Mouse (Mus musculus) c-Kit-positive CD71-positive TER-119-positive erythroid progenitor cells, embryonic 14.5 days (primary cell): ENCODE data around the gene Med13l.

Experiments used
- DNase-seq: peaks from one replicate; pipeline ENCODE4 v3.0.0-alpha.2; 2013; ENCODE audit warnings: low spot score

The Med13l gene

DNA sequence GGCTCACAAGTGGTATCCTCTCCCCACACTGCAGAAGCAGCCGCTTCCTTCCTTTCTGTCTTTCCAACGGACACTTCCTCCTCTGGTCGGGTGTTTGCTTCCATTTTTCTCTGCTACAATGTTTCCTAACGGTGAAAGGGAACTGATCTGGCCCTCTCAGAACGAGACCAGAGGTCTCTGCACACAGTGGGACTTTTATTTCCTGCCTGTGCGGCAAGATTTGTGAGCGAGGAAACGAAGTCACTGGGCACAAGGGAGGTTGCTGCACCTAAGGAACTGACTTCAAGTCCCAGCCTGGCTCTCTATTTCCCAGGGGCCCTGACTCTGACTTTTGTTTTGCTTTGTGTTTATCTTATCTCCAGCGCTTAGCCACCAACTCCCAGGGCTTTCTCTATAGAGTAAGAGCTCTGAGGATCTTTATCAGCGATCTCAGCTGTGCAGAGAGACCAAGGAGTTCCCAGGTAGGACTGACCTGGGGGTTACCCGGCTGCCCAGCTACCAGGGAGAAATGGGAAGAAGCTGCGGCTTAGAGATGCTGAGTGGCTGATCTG is 4.0 kb upstream of the Med13l start:
- peak; percentile 35 for DNase-seq

DNA sequence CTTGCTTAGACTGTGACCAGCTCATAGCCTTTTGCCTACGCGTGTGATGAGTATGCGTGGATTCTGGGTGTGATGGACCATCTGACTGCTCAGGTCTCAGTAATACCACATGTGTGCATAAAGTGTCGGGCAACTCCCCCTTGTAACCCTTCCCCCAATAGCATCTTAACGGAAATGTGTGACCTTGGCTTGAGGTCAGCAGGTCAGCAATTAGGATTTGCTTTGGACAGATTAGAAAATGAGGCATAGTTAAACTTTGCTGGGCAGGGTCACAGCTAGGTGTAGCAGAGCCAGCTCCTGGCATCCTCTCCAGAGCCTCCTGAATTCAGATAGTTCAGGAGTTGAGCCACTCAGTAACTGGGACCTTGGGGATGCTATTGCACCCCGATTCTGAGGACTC is 1.6 kb upstream of the Med13l start:
- no peak for DNase-seq

DNA sequence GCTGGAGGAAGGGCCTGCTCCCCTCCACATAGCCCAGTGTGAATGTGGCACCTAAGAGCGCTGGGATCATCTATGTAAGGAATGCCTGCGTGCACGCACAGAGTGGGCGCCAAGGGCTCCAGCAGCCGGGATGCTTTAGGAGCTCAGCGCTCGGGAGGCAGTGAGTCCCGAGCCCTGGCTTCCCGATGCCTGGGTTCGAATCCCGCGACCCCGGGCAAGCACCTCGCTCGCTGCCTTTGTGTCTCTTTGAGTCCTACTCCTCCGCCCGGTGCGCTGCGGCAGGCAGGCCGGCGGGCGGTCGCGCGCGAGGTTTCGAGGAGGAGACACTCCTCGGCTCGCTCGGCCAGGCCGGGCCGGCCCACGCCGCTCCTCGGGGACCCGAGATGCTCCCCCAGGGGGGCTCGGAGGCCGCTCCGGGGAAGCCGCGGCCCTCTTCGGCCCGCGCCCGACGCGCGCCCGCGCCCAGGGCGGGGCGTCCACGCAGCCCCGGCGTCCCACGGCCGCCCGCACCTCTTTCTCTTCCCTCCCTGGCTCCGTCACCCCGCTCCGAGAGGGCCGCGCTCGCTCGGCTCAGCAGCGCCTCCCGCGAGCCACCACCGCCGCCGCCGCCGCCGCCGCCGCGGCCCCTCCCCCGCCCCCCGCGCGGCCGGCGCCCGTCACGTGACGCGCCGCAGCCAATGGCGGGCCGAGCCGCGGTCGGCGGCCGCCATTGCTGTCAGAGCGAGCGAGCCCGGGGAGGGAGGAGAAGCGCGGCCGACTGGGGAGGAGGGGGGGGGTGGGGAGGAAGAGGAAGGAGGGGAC is 695 bp upstream of the Med13l start:
- DNase-seq = peak; percentile 69

DNA sequence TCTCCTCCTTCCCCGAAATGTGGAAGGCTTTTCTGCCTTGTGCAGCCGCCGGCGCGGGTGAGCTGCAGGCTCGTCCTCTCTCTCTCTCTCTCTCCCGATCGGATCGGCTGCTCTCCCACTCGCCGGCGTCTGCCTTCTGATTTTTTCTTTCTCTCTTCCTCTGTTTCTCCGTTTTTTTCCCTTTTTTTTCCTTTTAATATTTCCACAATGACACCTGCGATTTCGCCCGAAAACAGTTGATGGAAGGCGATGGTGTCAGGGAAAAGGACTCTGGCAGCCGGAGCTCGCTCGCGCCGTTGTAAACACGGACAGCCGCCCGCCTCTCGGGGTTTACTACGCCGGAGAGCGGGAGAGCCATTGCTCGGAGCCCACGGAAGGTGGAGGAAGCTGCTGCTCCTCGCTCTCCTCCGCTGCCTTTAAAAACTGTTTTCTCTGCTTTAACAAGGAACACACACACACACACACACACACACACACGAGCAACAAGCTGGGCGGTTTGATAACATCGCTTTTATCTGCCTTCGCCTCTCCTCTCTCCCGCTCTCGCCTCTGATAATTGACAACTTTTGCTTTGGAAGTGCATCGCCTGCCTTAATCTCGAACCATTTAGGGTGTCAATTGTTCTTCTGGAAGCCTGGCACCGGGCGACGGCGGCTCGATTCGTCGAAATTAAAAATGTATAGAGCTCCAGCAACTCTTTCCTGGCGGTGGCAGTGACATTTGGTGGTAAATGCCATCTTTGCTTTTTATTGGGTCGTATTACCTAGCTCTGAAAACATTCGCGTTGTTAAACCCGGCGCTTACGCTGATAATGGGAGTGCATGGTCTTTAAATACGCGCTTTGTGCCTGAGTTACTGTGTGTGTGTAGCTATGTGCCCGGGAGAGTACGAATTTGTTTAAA is 858 bp downstream of the Med13l start:
- peak; percentile 59 for DNase-seq

DNA sequence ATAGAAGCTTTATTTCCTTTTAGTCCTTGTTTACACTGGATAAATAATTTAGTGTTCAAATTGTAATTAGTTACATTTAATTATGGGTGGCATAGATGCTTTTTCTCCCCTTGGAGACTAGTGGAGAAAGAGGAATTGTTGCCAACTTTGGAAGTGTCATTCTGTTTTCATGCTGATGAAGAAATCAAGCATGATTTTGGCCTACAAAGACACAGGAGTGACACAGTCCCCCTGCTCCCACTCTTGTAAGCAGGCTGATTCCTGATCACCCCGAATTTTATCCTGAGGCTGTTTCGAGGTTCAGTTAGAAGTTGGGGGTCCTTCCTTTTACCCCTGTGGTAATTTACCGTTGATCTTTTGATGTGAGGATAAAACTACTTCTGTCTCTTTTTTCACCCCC is 1.7 kb downstream of the Med13l start:
- DNase-seq = no peak

DNA sequence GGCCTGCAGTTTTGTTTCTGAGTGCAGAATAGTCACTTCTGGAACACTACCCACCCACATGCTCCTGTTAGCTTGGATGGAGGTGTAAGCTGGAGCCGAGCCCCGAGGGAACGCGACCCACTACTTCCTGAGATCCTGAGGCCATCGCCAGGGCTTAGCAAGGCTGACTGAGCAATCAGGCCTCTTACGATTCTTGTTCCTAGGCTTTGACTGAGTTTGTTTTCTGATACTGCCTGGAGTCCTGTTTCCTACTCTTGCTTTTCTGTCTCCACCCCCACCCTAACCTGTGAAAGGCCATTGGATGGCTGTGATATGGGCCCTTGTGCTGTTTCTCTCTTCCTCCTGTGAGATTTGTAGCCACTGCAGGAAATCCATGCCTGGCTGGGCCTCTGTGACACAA is 3.1 kb downstream of the Med13l start:
- DNase-seq = peak; percentile 27

DNA sequence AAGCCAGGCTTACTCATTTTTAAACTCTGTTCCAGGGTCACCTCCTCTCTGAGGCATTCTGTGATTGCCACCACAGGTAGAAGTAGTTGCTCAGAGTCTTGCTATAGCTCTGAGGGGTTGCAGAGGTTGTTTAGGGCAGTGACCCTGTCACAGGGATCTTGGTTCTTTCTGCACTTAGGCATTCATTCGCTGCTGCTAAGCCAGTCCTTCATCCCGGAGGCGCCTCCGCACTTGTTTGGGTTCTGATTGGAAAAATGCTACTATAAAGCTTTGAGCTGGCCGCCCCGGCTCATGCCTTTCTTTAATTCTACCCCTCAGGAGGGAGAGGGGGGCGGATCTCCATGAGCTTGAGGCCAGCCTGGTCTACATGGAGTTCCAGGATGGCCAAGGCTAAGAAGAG is 6.9 kb downstream of the Med13l start:
- no peak for DNase-seq

DNA sequence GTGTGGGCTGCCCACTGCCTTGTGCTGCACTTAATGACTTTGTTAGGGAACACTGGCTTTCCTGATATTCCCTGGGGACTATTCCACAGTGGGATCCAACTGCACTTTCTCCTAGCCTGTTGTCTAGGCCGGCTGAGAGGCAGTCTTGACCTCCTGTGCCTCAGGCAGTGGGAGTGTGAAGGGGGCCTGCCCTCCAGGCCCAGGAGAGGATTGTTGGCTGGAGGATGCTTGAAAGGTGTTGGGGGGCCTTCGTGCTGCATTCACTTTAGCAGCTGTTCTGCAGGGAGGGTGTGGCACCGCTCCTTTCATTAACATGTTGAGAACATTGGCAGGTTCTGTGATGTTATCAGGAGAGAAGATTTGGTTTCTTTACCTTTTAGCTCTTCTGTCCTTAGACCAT is 8.5 kb downstream of the Med13l start:
- no peak for DNase-seq

DNA sequence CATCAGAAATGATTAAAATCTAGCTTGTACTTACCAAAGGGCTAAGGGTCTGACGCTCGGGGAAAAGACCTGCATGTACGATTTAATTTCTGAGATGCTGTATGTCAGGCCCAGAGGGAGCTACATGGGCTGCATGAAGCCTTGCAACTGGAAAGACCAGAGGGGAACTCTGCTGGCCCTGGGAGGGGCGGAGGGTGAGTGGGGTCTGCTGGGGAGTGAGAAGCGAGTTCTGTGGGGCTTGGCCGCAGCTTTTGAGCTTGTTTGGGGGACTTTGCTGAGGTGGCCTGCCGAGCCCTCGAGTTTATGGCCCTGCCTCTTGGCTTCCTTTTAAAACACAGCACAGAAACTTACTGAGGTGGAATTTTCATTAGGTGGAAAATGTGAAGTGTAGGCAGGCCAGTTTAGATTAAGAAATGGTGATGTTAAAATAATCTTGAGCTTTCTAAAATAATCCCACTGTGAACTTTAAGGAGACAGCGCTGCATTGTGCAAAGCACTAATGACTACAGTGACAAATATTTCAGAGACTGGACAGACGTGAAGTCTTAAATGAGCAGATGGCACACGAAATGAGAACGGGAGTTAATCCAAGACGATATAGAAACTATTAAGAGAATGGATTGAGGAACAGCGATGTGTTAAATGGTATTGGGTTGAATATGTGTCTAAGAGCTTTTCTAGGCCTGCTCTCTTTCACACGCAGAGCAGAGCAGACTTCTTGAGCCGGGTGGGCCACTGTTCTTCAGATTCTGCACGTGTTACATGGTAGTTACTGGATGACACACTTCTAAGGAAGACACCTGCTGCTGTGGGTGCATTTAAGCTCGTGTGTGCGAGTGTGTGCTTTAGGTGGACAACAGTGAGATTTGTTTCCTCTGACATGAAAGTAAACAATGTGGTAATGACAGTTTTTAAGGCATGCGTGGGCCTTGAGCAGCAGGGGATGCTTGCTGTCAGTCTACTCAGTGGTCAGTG is 9.4 kb downstream of the Med13l start:
- DNase-seq = no peak

DNA sequence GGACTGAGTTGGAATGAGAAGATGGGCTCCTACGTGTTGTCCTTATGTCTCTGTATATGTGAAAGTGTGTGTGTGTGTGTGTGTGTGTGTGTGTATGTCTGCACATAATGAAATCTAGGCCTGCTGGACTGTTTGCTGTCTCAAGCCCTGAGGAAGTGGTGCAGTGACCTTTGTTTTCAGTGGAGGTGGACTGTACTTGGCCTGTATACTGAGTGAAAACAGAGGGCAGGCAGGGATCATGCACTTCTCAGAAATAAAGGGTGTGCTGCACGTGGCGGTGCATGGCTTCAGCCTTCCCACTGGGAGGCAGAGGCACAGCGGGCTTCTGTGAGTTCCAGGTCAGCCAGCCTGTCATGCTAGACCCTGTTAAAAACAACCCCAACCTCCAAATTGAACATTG is 11.0 kb downstream of the Med13l start:
- no peak for DNase-seq

DNA sequence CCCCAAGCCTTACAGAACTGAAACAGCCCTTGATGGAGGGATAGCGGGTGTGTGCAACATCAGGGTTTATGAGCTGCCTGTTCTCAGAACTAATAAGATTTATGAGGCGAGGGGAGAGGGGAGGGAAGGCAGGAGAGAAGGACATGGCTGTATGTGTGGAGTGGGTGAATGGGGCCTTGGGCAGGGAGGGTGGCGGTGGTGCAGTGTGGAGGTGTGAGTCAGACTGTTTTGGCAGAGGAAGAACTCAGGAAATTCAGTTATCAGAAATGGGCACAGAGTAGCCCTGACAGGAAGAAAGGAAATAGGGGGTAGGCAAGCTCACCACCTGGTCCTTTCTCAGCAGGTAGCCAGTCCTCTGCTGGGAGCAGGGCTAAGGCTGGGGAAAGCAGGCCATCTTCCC is 13.8 kb downstream of the Med13l start:
- DNase-seq = no peak

DNA sequence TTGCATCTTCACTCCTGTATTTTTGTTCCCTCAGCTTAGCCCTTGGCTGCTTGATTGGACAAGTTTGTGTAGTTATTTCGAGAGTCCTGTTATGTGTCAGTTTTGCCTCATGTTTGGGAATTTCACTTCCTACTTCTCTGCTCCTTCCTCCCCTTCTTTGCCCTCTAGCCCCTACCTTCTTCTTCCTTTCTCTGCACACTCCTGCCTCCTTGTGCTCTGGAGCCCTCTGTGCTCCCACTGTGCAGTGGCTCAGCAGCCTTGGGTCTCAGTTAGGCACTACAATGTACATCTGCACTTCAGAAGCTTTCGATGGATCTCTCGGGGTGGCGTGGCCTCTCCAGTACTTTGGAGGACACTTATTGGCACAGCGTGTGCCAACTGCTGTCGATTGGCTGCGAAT is 14.5 kb downstream of the Med13l start:
- no peak for DNase-seq

DNA sequence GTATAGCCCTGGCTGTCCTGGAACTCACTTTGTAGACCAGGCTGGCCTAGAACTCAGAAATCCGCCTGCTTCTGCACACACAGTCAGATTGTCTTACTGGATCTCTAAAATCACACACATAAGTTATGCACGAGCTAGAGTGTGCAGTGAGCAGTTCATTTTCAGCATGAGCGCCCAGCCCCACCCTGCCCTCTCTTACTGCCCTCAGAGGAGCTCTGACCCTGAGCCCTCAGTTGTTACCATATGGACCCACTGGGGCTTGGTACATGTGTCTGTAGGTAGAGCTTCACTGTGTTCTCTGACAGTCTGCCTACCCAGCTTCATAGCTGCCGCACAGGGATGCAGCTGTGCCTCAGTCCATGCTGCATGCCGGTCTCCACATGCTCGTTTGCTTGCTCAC is 15.4 kb downstream of the Med13l start:
- no peak for DNase-seq

DNA sequence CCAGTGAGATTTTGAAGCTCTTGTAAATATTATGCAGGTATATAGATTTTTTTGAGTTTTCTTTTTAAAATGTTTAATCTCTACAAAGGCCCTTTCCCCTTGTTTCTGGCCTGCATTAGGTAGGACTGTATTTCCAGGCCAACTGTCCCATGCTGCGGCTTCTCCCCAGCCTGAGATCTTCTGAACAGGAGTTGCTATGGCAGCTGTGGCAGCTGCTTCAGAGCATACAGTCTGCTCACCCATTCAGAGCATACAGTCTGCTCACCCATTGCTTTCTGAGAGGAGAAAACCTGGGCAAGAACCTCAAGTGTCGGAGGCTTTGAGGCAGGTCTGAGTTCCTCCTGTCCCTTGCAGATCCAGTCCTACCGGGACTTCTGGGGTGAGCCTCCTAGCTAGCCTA is 16.3 kb downstream of the Med13l start:
- no peak for DNase-seq

DNA sequence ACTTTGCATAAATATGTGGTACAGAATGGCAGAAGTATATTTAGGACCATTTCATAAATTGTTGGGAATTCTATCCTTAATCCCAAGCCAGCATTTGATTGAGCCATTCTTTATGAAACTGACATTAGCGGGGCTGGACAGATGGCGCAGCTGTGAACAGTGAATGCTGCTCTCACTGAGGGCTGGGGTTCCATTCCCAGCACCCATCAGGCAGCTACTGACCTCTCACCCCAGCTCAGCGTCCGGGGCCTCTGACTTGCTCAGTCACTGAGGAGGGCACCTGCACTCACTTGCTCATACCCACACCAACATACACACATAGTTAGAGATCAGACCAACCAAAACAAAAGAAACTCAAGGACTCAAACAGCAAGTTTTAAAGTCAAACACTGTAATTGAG is 24.9 kb downstream of the Med13l start:
- no peak for DNase-seq

DNA sequence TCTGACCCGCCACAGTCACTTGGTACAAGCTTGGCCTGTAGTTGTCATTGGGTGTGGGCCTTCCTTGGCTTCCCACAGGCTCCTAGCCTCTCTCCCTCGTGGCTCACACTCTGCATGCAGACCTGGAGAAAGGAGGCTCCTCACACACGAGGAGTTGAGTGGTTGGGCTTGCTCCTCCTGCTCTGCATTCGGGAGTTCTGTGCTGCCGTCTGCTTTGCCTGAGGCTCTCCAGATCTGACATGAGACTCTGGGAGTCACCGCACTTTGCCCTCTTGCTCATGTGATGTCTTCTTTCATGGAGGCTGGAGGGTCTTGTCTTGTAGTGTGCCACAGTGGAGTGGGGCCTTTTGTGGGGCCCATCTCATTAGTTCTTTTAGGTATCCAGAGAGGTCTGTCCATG is 26.1 kb downstream of the Med13l start:
- DNase-seq = no peak

DNA sequence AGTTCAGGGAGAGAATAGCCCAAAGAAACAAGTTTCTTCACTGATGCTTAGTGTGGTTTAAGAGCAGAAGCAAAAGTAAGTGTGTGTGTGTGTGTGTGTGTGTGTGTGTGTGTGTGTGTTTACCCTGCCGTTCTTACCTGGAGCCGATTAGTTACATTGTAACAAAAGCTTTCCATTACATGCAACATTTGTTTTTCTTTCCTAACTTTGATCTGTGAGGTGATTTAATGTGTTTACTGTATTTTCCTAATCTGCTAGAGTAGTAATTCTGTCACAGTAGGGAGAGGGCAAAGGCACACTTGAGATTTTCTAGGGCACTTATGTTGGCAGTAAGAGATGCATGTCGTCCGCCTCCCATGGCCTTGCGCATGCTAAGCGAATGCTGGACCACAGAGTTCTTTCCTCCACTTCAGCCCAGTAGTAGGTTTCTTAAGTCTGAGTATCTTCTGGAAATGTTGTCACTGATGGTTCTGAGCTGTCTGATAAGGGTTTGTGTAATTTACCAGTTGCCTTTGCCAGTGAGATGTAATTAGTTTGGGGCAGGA is 28.0 kb downstream of the Med13l start:
- no peak for DNase-seq

DNA sequence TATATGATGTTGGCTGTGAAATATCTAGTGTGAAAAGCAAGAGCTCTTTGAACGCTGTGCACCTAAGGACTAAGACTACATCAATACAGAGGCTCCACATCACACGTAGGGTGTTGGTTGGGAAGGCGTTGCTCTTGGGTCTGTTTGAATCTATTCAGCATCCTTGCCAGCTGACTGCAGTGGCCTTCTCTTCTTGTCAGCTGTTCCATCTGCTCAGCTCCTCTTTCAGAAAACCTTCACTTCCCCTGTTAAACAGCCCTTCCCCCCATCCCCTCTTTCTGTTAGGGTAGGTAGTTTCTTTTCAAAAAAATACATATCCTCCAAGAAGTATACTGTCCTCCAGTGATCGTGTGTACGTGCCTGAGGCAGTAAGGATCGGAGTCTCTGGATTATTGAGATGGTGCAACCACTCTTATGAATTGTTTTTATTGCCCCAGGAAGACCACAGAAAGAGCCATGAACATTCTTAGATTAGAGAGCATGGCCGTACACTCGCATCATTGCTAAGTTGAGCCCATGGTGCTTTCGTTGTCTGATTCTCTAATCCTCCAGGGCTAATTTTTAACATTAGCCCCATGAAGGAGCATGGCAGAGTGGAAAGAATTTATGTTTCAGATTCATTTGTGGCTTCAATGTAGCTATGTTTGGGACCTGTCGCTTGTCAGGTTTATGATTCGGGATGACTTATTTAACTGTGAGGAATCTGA is 28.9 kb downstream of the Med13l start:
- no peak for DNase-seq

DNA sequence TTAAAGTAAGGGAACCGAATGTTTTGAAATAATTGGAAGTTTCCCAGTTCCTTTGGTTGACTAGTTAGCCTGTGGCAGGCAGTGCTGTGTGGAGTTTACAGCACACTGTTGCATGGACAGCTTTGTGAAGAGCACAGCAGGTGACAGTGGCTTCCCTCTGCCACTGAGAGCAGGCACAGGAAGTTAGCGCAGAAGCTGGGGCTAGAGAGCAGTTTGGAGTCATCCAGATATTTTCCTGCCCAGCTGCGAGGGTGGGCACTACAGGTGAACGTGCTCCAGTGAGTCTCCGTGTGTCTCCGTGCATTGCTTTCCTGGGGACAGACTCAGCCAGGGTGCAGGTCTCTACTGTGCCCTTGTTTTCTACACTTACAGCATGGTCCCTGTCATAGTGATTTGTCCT is 30.4 kb downstream of the Med13l start:
- no peak for DNase-seq

DNA sequence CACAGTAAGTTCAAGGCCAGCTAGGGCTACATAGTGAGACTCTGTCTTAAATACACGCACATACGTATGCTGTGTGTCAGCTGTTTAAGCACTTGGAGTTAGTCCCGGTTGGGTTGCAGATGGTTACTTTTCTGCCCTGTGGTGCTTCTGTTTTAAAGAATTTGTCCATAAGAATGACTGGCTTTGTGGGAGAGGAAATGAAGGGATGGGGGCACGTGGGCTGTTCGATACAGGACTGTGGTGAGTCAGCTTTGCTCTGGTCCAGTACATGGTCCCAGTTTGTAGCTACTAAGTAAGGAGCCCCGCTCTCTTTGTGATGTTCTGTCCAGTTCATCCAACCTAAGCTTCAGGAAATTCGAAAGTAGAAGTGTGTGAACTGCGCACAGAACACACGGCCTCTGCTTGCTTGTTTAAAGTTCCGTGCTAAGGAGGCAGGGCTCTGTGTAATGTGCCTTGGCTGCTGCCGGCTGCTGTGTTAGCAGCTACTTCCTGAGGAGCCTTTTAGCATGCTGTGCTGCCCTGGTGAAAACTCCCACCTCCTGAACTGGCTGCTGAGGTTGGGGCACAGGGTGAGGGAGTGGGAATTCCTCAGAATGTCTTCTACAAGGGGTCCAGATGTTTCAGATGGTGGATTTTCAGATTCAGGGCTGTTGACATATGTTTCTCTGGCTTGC is 31.5 kb downstream of the Med13l start:
- no peak for DNase-seq
